13 mouse cellular contexts compared by ENCODE assay signal in genomic region chr2:26589284-26589683, GRCm38 (mm10). TPM values are rescaled to one million over a fixed set of nuclear protein-coding genes. Genes with fewer than 3 reads are reported as not detected.
DNase-seq lines count a peak whose midpoint lies in the region; ATAC-seq and TF ChIP-seq lines count a peak whose summit lies in the region.
"Had no signal": no experiment of that assay in that cellular context is flagged by ENCODE, and none has a peak within 500 bp of the region (broad histone marks: within the 10 kb centered on the region; RNA-seq: fewer than 3 reads in every experiment).

No protein-coding gene starts in this region.

- WGBS in heart, embryonic 12.5 days: 81% methylated on average over 10 of the region's 10 CpGs
- WGBS in liver, postnatal 0 days (ENCODE audit: insufficient replicate concordance): 84% methylated on average over 10 of the region's 10 CpGs
- WGBS in liver, embryonic 11.5 days: 92% methylated on average over 10 of the region's 10 CpGs
- WGBS in heart, postnatal 0 days: 82% methylated on average over 10 of the region's 10 CpGs
- whole genome bisulfite sequencing in neural tube, embryonic 14.5 days: 90% methylated on average over 10 of the region's 10 CpGs

- no peaks in the 10 kb centered on the region for H3K27me3 ChIP-seq in heart, embryonic 12.5 days (replicated peaks)
- 0 out of 2 replicates have a peak, but pooled peaks cover 2% of the 10 kb centered on the region for H3K27me3 ChIP-seq in liver, postnatal 0 days (ENCODE audit: insufficient read depth, low read length)
- no peaks in the 10 kb centered on the region for H3K27me3 ChIP-seq in liver, embryonic 11.5 days (replicated peaks; ENCODE audit: control insufficient read depth, insufficient read depth, low read length)
- no peaks in the 10 kb centered on the region for H3K27me3 ChIP-seq in heart, postnatal 0 days (ENCODE audit: control insufficient read depth, insufficient read depth, low read length)
- no peaks in the 10 kb centered on the region for H3K27me3 ChIP-seq in neural tube, embryonic 14.5 days (ENCODE audit: control insufficient read depth, insufficient read depth, low read length)

- peaks cover 37% of the 10 kb centered on the region for H3K4me1 ChIP-seq in heart, embryonic 12.5 days (replicated peaks)
- H3K4me1 ChIP-seq in liver, postnatal 0 days (ENCODE audit: insufficient read depth): peaks cover 8% of the 10 kb centered on the region
- H3K4me1 ChIP-seq in liver, embryonic 11.5 days (replicated peaks; ENCODE audit: control insufficient read depth, insufficient read depth, low read length): peaks cover 25% of the 10 kb centered on the region
- H3K4me1 ChIP-seq in heart, postnatal 0 days (ENCODE audit: control insufficient read depth, insufficient read depth): peaks cover 12% of the 10 kb centered on the region; the same call in 1 of the 2 replicates
- H3K4me1 ChIP-seq in neural tube, embryonic 14.5 days (ENCODE audit: control insufficient read depth, insufficient read depth, low read length): peaks cover 4% of the 10 kb centered on the region; the same call in 1 of the 2 replicates

- no peak for TF ChIP-seq EP300 in liver, postnatal 0 days (IDR thresholded peaks at IDR 0.05; ENCODE audit: low read depth)
- no peak for TF ChIP-seq EP300 in heart, postnatal 0 days (IDR thresholded peaks at IDR 0.05; ENCODE audit: low read depth)

- peak overlapping the region; percentile 90 for H3K27ac ChIP-seq in heart, embryonic 12.5 days (ENCODE audit: poor library complexity, severe bottlenecking)
- H3K27ac ChIP-seq in liver, postnatal 0 days (ENCODE audit: low read depth): no peak overlapping the region
- no peak overlapping the region for H3K27ac ChIP-seq in liver, embryonic 11.5 days (ENCODE audit: low read depth, low read length)
- H3K27ac ChIP-seq in heart, postnatal 0 days (ENCODE audit: low read depth): peak overlapping the region; percentile 86
- H3K27ac ChIP-seq in neural tube, embryonic 14.5 days (ENCODE audit: low read depth, low read length): no peak overlapping the region
- H3K27ac ChIP-seq: macrophage had no signal

- intact Hi-C loops in heart, postnatal 36 days (cut with DNase I): no loop called here

- H3K36me3 ChIP-seq in heart, embryonic 12.5 days: peaks cover 51% of the 10 kb centered on the region
- peaks cover 18% of the 10 kb centered on the region for H3K36me3 ChIP-seq in liver, postnatal 0 days (replicated peaks; ENCODE audit: insufficient read depth, low read length)
- peaks cover 4% of the 10 kb centered on the region; the same call in 1 of the 2 replicates for H3K36me3 ChIP-seq in liver, embryonic 11.5 days (ENCODE audit: control insufficient read depth, insufficient read depth, low read length)
- H3K36me3 ChIP-seq in heart, postnatal 0 days (replicated peaks; ENCODE audit: control insufficient read depth, insufficient read depth, low read length): peaks cover 23% of the 10 kb centered on the region
- no peaks in the 10 kb centered on the region for H3K36me3 ChIP-seq in neural tube, embryonic 14.5 days (ENCODE audit: control insufficient read depth, insufficient read depth, low read length)

- no peak for DNase-seq in heart, postnatal 36 days
- no peak for DNase-seq in liver, postnatal 0 days
- DNase-seq in liver, embryonic 11.5 days (ENCODE audit: low spot score): no peak
- DNase-seq in heart, postnatal 0 days (ENCODE audit: low spot score): no peak
- DNase-seq in cerebellum, adult 18-20 months: no peak
- DNase-seq: cerebellum, postnatal 36 days; retina, postnatal 1 day had no signal

- ATAC-seq in heart, embryonic 12.5 days (ENCODE audit: insufficient number of reproducible peaks, low FRiP score): no peak
- ATAC-seq in liver, postnatal 0 days: no peak
- ATAC-seq in liver, embryonic 11.5 days (replicated peaks; ENCODE audit: low FRiP score): no peak
- ATAC-seq in heart, postnatal 0 days (ENCODE audit: insufficient read depth, low read depth): no peak
- no peak for ATAC-seq in neural tube, embryonic 14.5 days (ENCODE audit: low read depth)

- H3K4me3 ChIP-seq in heart, embryonic 12.5 days: peak overlapping the region; percentile 69
- no peak overlapping the region for H3K4me3 ChIP-seq in liver, postnatal 0 days (ENCODE audit: low read depth, low read length)
- no peak overlapping the region for H3K4me3 ChIP-seq in liver, embryonic 11.5 days (ENCODE audit: low read depth, low read length)
- peak overlapping the region; percentile 65 for H3K4me3 ChIP-seq in heart, postnatal 0 days (ENCODE audit: low read depth, low read length)
- no peak overlapping the region; the same call in 1 of the 2 replicates for H3K4me3 ChIP-seq in neural tube, embryonic 14.5 days (ENCODE audit: low read depth, low read length)
- H3K4me3 ChIP-seq: erythroblast, embryonic 14.5 days had no signal

- H3K9ac ChIP-seq in heart, embryonic 12.5 days: peak overlapping the region; percentile 86; the same call in 1 of the 2 replicates
- no peak overlapping the region for H3K9ac ChIP-seq in liver, postnatal 0 days (replicated peaks)
- no peak overlapping the region for H3K9ac ChIP-seq in liver, embryonic 11.5 days (ENCODE audit: low read depth, low read length)
- peak overlapping the region; percentile 77 for H3K9ac ChIP-seq in heart, postnatal 0 days (replicated peaks; ENCODE audit: low read depth, low read length)
- no peak overlapping the region for H3K9ac ChIP-seq in neural tube, embryonic 14.5 days (replicated peaks; ENCODE audit: low read depth, low read length)

- no peaks in the 10 kb centered on the region for H3K9me3 ChIP-seq in heart, embryonic 12.5 days (replicated peaks)
- H3K9me3 ChIP-seq in liver, postnatal 0 days (ENCODE audit: low read length): no peaks in the 10 kb centered on the region
- H3K9me3 ChIP-seq in liver, embryonic 11.5 days (ENCODE audit: control insufficient read depth, low read length): no peaks in the 10 kb centered on the region
- H3K9me3 ChIP-seq in heart, postnatal 0 days (replicated peaks; ENCODE audit: control insufficient read depth, low read length): no peaks in the 10 kb centered on the region
- H3K9me3 ChIP-seq in neural tube, embryonic 14.5 days (ENCODE audit: control insufficient read depth, low read length): no peaks in the 10 kb centered on the region

- peak overlapping the region; percentile 80 for H3K4me2 ChIP-seq in heart, embryonic 12.5 days
- H3K4me2 ChIP-seq in liver, postnatal 0 days (ENCODE audit: low read depth, low read length): peak overlapping the region; percentile 20; the same call in 1 of the 2 replicates
- H3K4me2 ChIP-seq in liver, embryonic 11.5 days: no peak overlapping the region
- peak overlapping the region; percentile 78 for H3K4me2 ChIP-seq in heart, postnatal 0 days (ENCODE audit: low read depth, low read length)
- peak overlapping the region; percentile 8; the same call in 1 of the 2 replicates for H3K4me2 ChIP-seq in neural tube, embryonic 14.5 days (ENCODE audit: low read depth, low read length)

- TF ChIP-seq CTCF in liver, postnatal 0 days (IDR thresholded peaks at IDR 0.05; ENCODE audit: low read depth): no peak
- TF ChIP-seq CTCF in heart, postnatal 0 days (IDR thresholded peaks at IDR 0.05; ENCODE audit: low read depth): no peak

RNA-seq across cellular contexts. Expression of gene Gm20532, which starts 2.8 kb away (rescaled TPM):
- polyA plus RNA-seq in heart, embryonic 12.5 days (2016; fragmentation: Nextera tagmentation; extraction: Ambion mirVana): 0.28 TPM in 1 of 2 replicates, not detected in the other
- total RNA-seq in heart, postnatal 36 days (2021): not detected
- not detected in 2 replicates for polyA plus RNA-seq in liver, postnatal 0 days (2015; fragmentation: Nextera tagmentation; extraction: Ambion mirVana)
- not detected in 2 replicates for polyA plus RNA-seq in liver, embryonic 11.5 days (2014; fragmentation: Nextera tagmentation; extraction: Ambion mirVana)
- total RNA-seq in heart, postnatal 0 days (2014; rRNA removed; ENCODE audit: low replicate concordance): not detected in 2 replicates
- not detected in 2 replicates for polyA plus RNA-seq in heart, postnatal 0 days (2015; fragmentation: Nextera tagmentation; extraction: Ambion mirVana)
- not detected in 2 replicates for polyA plus RNA-seq in neural tube, embryonic 14.5 days (2014; fragmentation: Nextera tagmentation; extraction: Ambion mirVana)
- total RNA-seq: layer of hippocampus, postnatal 25 days had no signal
- polyA plus RNA-seq: erythroblast, embryonic 14.5 days; frontal cortex, adult 2 months had no signal

RNA-seq across cellular contexts. Expression of gene Egfl7, which starts 9.5 kb away (rescaled TPM):
- polyA plus RNA-seq in heart, embryonic 12.5 days (2016; fragmentation: Nextera tagmentation; extraction: Ambion mirVana): 139 and 146 TPM in 2 replicates
- total RNA-seq in heart, postnatal 36 days (2021): 100 to 1,000 TPM; 146 to 183 TPM
- 49.6 and 53.0 TPM in 2 replicates for polyA plus RNA-seq in liver, postnatal 0 days (2015; fragmentation: Nextera tagmentation; extraction: Ambion mirVana)
- polyA plus RNA-seq in liver, embryonic 11.5 days (2014; fragmentation: Nextera tagmentation; extraction: Ambion mirVana): 161 and 181 TPM in 2 replicates
- 375 and 401 TPM in 2 replicates for total RNA-seq in heart, postnatal 0 days (2014; rRNA removed; ENCODE audit: low replicate concordance)
- polyA plus RNA-seq in heart, postnatal 0 days (2015; fragmentation: Nextera tagmentation; extraction: Ambion mirVana): 158 and 159 TPM in 2 replicates
- polyA plus RNA-seq in neural tube, embryonic 14.5 days (2014; fragmentation: Nextera tagmentation; extraction: Ambion mirVana): 37.4 and 64.3 TPM in 2 replicates

RNA-seq across cellular contexts. Expression of gene Agpat2, which starts 14.9 kb away (rescaled TPM):
- 18.4 and 23.2 TPM in 2 replicates for polyA plus RNA-seq in heart, embryonic 12.5 days (2016; fragmentation: Nextera tagmentation; extraction: Ambion mirVana)
- total RNA-seq in heart, postnatal 36 days (2021): 10 to 100 TPM; 69.1 to 71.6 TPM
- polyA plus RNA-seq in liver, postnatal 0 days (2015; fragmentation: Nextera tagmentation; extraction: Ambion mirVana): 215 and 221 TPM in 2 replicates
- polyA plus RNA-seq in liver, embryonic 11.5 days (2014; fragmentation: Nextera tagmentation; extraction: Ambion mirVana): 36.1 and 40.1 TPM in 2 replicates
- 41.0 and 49.3 TPM in 2 replicates for total RNA-seq in heart, postnatal 0 days (2014; rRNA removed; ENCODE audit: low replicate concordance)
- polyA plus RNA-seq in heart, postnatal 0 days (2015; fragmentation: Nextera tagmentation; extraction: Ambion mirVana): 23.9 and 24.1 TPM in 2 replicates
- polyA plus RNA-seq in neural tube, embryonic 14.5 days (2014; fragmentation: Nextera tagmentation; extraction: Ambion mirVana): 2.7 and 4.1 TPM in 2 replicates

RNA-seq across cellular contexts. Expression of gene Fam69b, which starts 39.0 kb away (rescaled TPM):
- polyA plus RNA-seq in heart, embryonic 12.5 days (2016; fragmentation: Nextera tagmentation; extraction: Ambion mirVana): 16.4 and 17.3 TPM in 2 replicates
- 10 to 100 TPM; 26.4 to 28.3 TPM for total RNA-seq in heart, postnatal 36 days (2021)
- polyA plus RNA-seq in liver, postnatal 0 days (2015; fragmentation: Nextera tagmentation; extraction: Ambion mirVana): 0.48 and 0.56 TPM in 2 replicates
- polyA plus RNA-seq in liver, embryonic 11.5 days (2014; fragmentation: Nextera tagmentation; extraction: Ambion mirVana): 10.5 and 11.1 TPM in 2 replicates
- total RNA-seq in heart, postnatal 0 days (2014; rRNA removed; ENCODE audit: low replicate concordance): 16.5 and 23.2 TPM in 2 replicates
- 7.7 and 9.7 TPM in 2 replicates for polyA plus RNA-seq in heart, postnatal 0 days (2015; fragmentation: Nextera tagmentation; extraction: Ambion mirVana)
- polyA plus RNA-seq in neural tube, embryonic 14.5 days (2014; fragmentation: Nextera tagmentation; extraction: Ambion mirVana): 123 and 139 TPM in 2 replicates
- polyA plus RNA-seq: erythroblast, embryonic 14.5 days; macrophage had no signal

Comparison
In these comparisons a context has a peak if more than half of its experiments do, and no peak if none do; other contexts are left out.
1. H3K27ac ChIP-seq: peak in heart, embryonic 12.5 days (single experiment) and heart, postnatal 0 days (single experiment); none in liver, postnatal 0 days (single experiment), liver, embryonic 11.5 days (single experiment) and neural tube, embryonic 14.5 days (single experiment).
2. H3K4me3 ChIP-seq: peak in heart, embryonic 12.5 days (single experiment) and heart, postnatal 0 days (single experiment); none in liver, postnatal 0 days (single experiment), liver, embryonic 11.5 days (single experiment) and neural tube, embryonic 14.5 days (single experiment).
3. H3K9ac ChIP-seq: peak in heart, embryonic 12.5 days (single experiment) and heart, postnatal 0 days (single experiment); none in liver, postnatal 0 days (single experiment), liver, embryonic 11.5 days (single experiment) and neural tube, embryonic 14.5 days (single experiment).